19 mouse cellular contexts compared by ENCODE assay signal in the genomic region with DNA sequence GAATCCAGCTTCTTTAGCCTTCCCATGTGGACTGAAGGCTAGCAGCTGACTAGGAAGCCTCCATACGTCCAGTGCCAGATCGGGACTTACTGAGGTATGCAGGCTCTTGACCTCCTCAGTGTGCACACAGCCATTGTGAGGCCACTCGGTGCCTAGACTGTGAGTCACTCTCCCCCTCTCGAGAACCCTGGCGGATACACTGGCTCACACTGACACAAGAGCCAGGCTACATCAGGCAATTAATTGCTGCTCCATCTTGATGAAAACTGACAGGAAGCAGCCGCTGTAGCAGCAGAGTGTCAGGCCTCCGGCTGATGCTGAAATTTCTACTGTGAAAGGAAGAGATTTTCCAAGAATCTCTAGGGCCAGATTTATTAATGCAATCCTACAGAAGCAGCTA.
DNase-seq lines count a peak whose midpoint lies in the region; ATAC-seq and TF ChIP-seq lines count a peak whose summit lies in the region.
"Had no signal": no experiment of that assay in that cellular context is flagged by ENCODE, and none has a peak within 500 bp of the region (broad histone marks: within the 10 kb centered on the region; RNA-seq: fewer than 3 reads in every experiment).

No protein-coding gene starts in this region.

- TF ChIP-seq EP300 in lung, postnatal 0 days (IDR thresholded peaks at IDR 0.05) = no peak

- no peaks in the 10 kb centered on the region for H3K4me1 ChIP-seq in heart, embryonic 10.5 days
- H3K4me1 ChIP-seq in lung, postnatal 0 days (ENCODE audit: insufficient read depth, low read depth, low read length) = no peaks in the 10 kb centered on the region
- no peaks in the 10 kb centered on the region for H3K4me1 ChIP-seq in lung, adult 2 months (ENCODE audit: control insufficient read depth, insufficient read depth, low read length)
- H3K4me1 ChIP-seq: heart, embryonic 12.5 days had no signal

- H3K4me3 ChIP-seq in heart, embryonic 10.5 days = no peak overlapping the region
- no peak overlapping the region for H3K4me3 ChIP-seq in lung, postnatal 0 days (ENCODE audit: low read depth, low read length)
- H3K4me3 ChIP-seq in lung, adult 2 months (replicated peaks; ENCODE audit: extremely low read depth, low read depth, low read length) = no peak overlapping the region
- H3K4me3 ChIP-seq: embryonic facial prominence, embryonic 10.5 days; erythroblast, embryonic 14.5 days; heart, embryonic 12.5 days; limb, embryonic 15.5 days; neural tube, embryonic 12.5 days had no signal

- H3K9me3 ChIP-seq in heart, embryonic 10.5 days = no peaks in the 10 kb centered on the region
- H3K9me3 ChIP-seq in lung, postnatal 0 days (ENCODE audit: low read length) = no peaks in the 10 kb centered on the region
- H3K9me3 ChIP-seq: embryonic facial prominence, embryonic 10.5 days; limb, embryonic 15.5 days; neural tube, embryonic 12.5 days had no signal

- POLR2A ChIA-PET in Patski (lab: Charles Lee) = no interaction called here

- no peaks in the 10 kb centered on the region for H3K36me3 ChIP-seq in heart, embryonic 10.5 days
- H3K36me3 ChIP-seq in lung, postnatal 0 days (ENCODE audit: insufficient read depth, low read length) = no peaks in the 10 kb centered on the region
- H3K36me3 ChIP-seq: embryonic facial prominence, embryonic 10.5 days; heart, embryonic 12.5 days; limb, embryonic 15.5 days; neural tube, embryonic 12.5 days had no signal

- WGBS in heart, embryonic 10.5 days = 54% methylated on average over 7 of the region's 7 CpGs
- WGBS in lung, postnatal 0 days = 26% methylated on average over 7 of the region's 7 CpGs
- 38% methylated on average over 7 of the region's 7 CpGs for WGBS in lung, adult 2 months

- H3K4me2 ChIP-seq in lung, postnatal 0 days (replicated peaks; ENCODE audit: low read depth, low read length) = no peak overlapping the region
- H3K4me2 ChIP-seq: heart, embryonic 12.5 days; limb, embryonic 15.5 days; neural tube, embryonic 12.5 days had no signal

- no peak overlapping the region for H3K27ac ChIP-seq in heart, embryonic 10.5 days
- no peak overlapping the region for H3K27ac ChIP-seq in lung, postnatal 0 days (ENCODE audit: low read length)
- H3K27ac ChIP-seq: embryonic facial prominence, embryonic 10.5 days; limb, embryonic 15.5 days; neural tube, embryonic 12.5 days had no signal

- in situ Hi-C loops in Patski (cut with MboI; ENCODE audit: low pct_unique_long_range_greater_than_20kb) = no loop called here

- CTCF ChIA-PET in Patski (lab: Charles Lee) = no interaction called here

- TF ChIP-seq POLR2A in lung, adult 2 months (IDR thresholded peaks at IDR 0.05; ENCODE audit: borderline replicate concordance, extremely low read depth, low read depth, low read length) = no peak

- no peak; the same call in 1 of the 2 replicates for ATAC-seq in lung, postnatal 0 days
- peak; percentile 70 for ATAC-seq in Patski
- ATAC-seq: forebrain, embryonic 14.5 days had no signal

- H3K27me3 ChIP-seq in heart, embryonic 10.5 days (ENCODE audit: insufficient read depth, poor library complexity, severe bottlenecking) = peaks cover 7% of the 10 kb centered on the region; the same call in 1 of the 2 replicates
- H3K27me3 ChIP-seq in lung, postnatal 0 days (replicated peaks; ENCODE audit: insufficient read depth, low read length) = no peaks in the 10 kb centered on the region
- H3K27me3 ChIP-seq in Patski = no peaks in the 10 kb centered on the region
- H3K27me3 ChIP-seq: limb, embryonic 15.5 days; neural tube, embryonic 12.5 days had no signal

- DNase-seq in heart, postnatal 10 days = peak; percentile 12 to 17
- DNase-seq in heart, embryonic 10.5 days (ENCODE audit: low spot score) = no peak
- DNase-seq in lung, postnatal 0 days (ENCODE audit: low spot score) = peak; percentile 12
- no peak for DNase-seq in lung, adult 2 months
- no peak for DNase-seq in Patski (ENCODE audit: low read depth, low spot score)
- peak; percentile 80 for DNase-seq in retina, postnatal 1 day
- no peak for DNase-seq in urinary bladder, postnatal 10 days (ENCODE audit: low spot score)
- DNase-seq: cerebellum, adult 9-11 months; gastrocnemius, postnatal 36 days; kidney, adult 8-10 months; layer of hippocampus, postnatal 36 days; right cerebral cortex, postnatal 25 days; thymus, postnatal 36 days had no signal

- intact Hi-C loops in heart, postnatal 10 days (cut with DNase I) = no loop called here

- TF ChIP-seq CTCF in lung, postnatal 0 days (IDR thresholded peaks at IDR 0.05) = no peak
- no peak for TF ChIP-seq CTCF in lung, adult 2 months (IDR thresholded peaks at IDR 0.05; ENCODE audit: insufficient read depth, low read length)
- TF ChIP-seq CTCF in Patski (IDR thresholded peaks at IDR 0.05) = no peak

- no peak overlapping the region for H3K9ac ChIP-seq in lung, postnatal 0 days (replicated peaks; ENCODE audit: low read depth)
- H3K9ac ChIP-seq: heart, embryonic 12.5 days; limb, embryonic 15.5 days; neural tube, embryonic 12.5 days had no signal

Comparison
In these comparisons a context has a peak if more than half of its experiments do, and no peak if none do; other contexts are left out.
1. DNase-seq: peak in heart, postnatal 10 days (2 of 2), lung, postnatal 0 days (single experiment) and retina, postnatal 1 day (single experiment); none in heart, embryonic 10.5 days (single experiment), lung, adult 2 months (single experiment), Patski (single experiment) and urinary bladder, postnatal 10 days (single experiment).